Mouse (Mus musculus) kidney, embryonic 15.5 days (tissue): ENCODE measurements at regions not wholly inside any gene's neighbourhood (a gene's known extent, or its start where the extent isn't known, plus 50 kb on each side); places are given as distances from the start of the nearest gene placed in this dataset.

Experiments
- ATAC-seq: fragments of 200-750 bp; cut with Nextera tagmentation; replicated peaks from 2 replicates; pipeline ENCODE4 v1.8.0; 2017; ENCODE audit warnings: moderate TSS enrichment; ENCODE audit not compliant: low FRiP score
- H3K27ac ChIP-seq: fragments of 300-500 bp; sonication (generic); 2 replicates; pipeline ENCODE4 v1.5.1; 2015; ENCODE audit warnings: mild to moderate bottlenecking, inconsistent platforms
- H3K27me3 ChIP-seq: fragments of 300-500 bp; sonication (generic); 2 replicates; pipeline ENCODE4 v1.6.1; 2015; ENCODE audit warnings: inconsistent platforms
- H3K36me3 ChIP-seq: fragments of 300-500 bp; sonication (generic); 2 replicates; pipeline ENCODE4 v1.6.1; 2015; ENCODE audit warnings: inconsistent platforms
- H3K4me1 ChIP-seq: fragments of 300-500 bp; sonication (generic); 2 replicates; pipeline ENCODE4 v1.6.1; 2015; ENCODE audit warnings: inconsistent platforms
- H3K4me2 ChIP-seq: fragments of 300-500 bp; sonication (generic); 2 replicates; pipeline ENCODE4 v1.6.1; 2015; ENCODE audit warnings: moderate library complexity, mild to moderate bottlenecking, inconsistent platforms
- H3K4me3 ChIP-seq: fragments of 300-500 bp; sonication (generic); replicated peaks from 2 replicates; pipeline ENCODE4 v1.5.1; 2015; ENCODE audit warnings: mild to moderate bottlenecking, inconsistent platforms
- H3K9ac ChIP-seq: fragments of 300-500 bp; sonication (generic); 2 replicates; pipeline ENCODE4 v1.6.1; 2015; ENCODE audit warnings: mild to moderate bottlenecking, inconsistent platforms
- H3K9me3 ChIP-seq: fragments of 300-500 bp; sonication (generic); replicated peaks from 2 replicates; pipeline ENCODE4 v1.6.1; 2016; ENCODE audit warnings: inconsistent platforms
- WGBS: fragments of 180-500 bp; shearing (Covaris S2); methylation state at CpG from one replicate; pipeline ENCODE4 v1.1.7; 2015; ENCODE audit warnings: mixed read lengths; 5-methylcytosine and 5-hydroxymethylcytosine counted together

GRCm38 (mm10) chr12:56438384-56438783 lies 92.7 kb upstream of the Mbip start:
- Histone ChIP-seq H3K27ac (no peak overlapping the region), H3K9ac (no peak overlapping the region), H3K4me3 (no peak overlapping the region), H3K9me3 (no peaks in the 10 kb centered on the region), H3K36me3 (no peaks in the 10 kb centered on the region), H3K4me1 (no peaks in the 10 kb centered on the region), H3K27me3 (no peaks in the 10 kb centered on the region), H3K4me2 (no peak overlapping the region)
- 60% methylated on average over 3 of the region's 3 CpGs for WGBS
- ATAC-seq: no peak

DNA sequence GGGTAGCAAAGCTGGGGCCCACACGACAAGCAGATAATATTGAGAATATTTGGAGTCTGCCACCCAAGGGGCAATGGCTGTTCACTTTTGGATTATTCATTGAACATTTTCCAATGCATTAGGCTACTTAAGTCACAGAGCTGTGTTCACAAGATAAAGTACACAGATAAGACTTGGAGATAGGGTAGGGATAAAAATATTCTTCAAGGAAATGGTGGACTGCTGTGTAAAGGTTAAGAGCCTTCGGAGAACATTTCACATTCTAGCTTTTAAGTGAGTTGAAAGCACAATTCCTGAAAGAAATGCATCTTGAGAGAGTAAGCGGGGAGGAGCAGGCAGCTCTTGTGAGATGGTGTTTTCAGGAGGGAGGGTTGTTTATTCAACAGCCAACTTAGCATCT lies 92.3 kb upstream of the Mbip start:
- WGBS: 72% methylated on average over 3 of the region's 3 CpGs
- H3K9me3 ChIP-seq: no peaks in the 10 kb centered on the region
- H3K4me2 ChIP-seq: no peak overlapping the region
- no peaks in the 10 kb centered on the region for H3K36me3 ChIP-seq
- no peak overlapping the region for H3K27ac ChIP-seq
- H3K4me1 ChIP-seq: no peaks in the 10 kb centered on the region
- no peaks in the 10 kb centered on the region for H3K27me3 ChIP-seq
- H3K4me3 ChIP-seq: no peak overlapping the region
- no peak overlapping the region for H3K9ac ChIP-seq
- ATAC-seq: no peak

GRCm38 (mm10) chr12:56426681-56427246 lies 81.1 kb upstream of the Mbip start:
- no peak overlapping the region for H3K27ac ChIP-seq
- 87% methylated on average over 9 of the region's 9 CpGs for whole genome bisulfite sequencing
- no peak for ATAC-seq
- H3K4me2 ChIP-seq: no peak overlapping the region
- no peaks in the 10 kb centered on the region for H3K36me3 ChIP-seq
- H3K4me3 ChIP-seq: no peak overlapping the region
- no peaks in the 10 kb centered on the region for H3K9me3 ChIP-seq
- H3K4me1 ChIP-seq: no peaks in the 10 kb centered on the region
- no peaks in the 10 kb centered on the region for H3K27me3 ChIP-seq
- no peak overlapping the region for H3K9ac ChIP-seq

- ATAC-seq: no peak
- Histone ChIP-seq H3K27me3 (no peaks in the 10 kb centered on the region), H3K9me3 (no peaks in the 10 kb centered on the region), H3K36me3 (no peaks in the 10 kb centered on the region), H3K4me2 (no peak overlapping the region), H3K27ac (no peak overlapping the region), H3K4me3 (no peak overlapping the region), H3K9ac (no peak overlapping the region), H3K4me1 (no peaks in the 10 kb centered on the region)
- 86% methylated on average over 7 of the region's 7 CpGs for WGBS
Measured at GRCm38 (mm10) chr12:56416106-56416505, 70.4 kb upstream of the Mbip start.

- no peak overlapping the region for H3K27ac ChIP-seq
- H3K4me2 ChIP-seq: no peak overlapping the region
- 67% methylated on average over 8 of the region's 8 CpGs for WGBS
- no peak for ATAC-seq
- no peaks in the 10 kb centered on the region for H3K4me1 ChIP-seq
- H3K27me3 ChIP-seq: no peaks in the 10 kb centered on the region
- H3K36me3 ChIP-seq: no peaks in the 10 kb centered on the region
- H3K9me3 ChIP-seq: no peaks in the 10 kb centered on the region
- H3K9ac ChIP-seq: no peak overlapping the region
- H3K4me3 ChIP-seq: no peak overlapping the region
Measured at GRCm38 (mm10) chr12:56414861-56415765, 69.4 kb upstream of the Mbip start.

DNA sequence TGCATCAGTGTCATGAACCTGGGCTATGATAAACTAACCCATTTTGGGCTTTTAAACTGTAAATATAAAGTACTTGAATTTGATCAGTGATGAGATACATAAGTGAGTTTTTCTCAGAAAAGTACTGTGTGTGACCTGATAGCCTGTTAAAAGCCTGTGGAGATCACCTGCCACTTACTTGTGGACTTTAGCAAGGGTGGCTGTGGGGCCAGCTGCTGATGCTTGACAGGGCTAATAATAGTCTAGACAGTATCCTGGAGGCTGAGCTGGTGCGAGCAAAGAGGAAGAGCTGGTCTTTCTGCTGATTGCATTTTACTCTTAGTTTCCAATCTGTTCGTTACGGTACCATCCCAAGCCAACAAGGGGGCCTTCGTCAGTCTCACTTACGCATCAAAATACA lies 60.0 kb upstream of the Mbip start:
- H3K4me3 ChIP-seq: no peak overlapping the region

GRCm38 (mm10) chr12:56404833-56405232 lies 59.1 kb upstream of the Mbip start:
- Histone ChIP-seq H3K9me3 (no peaks in the 10 kb centered on the region), H3K4me1 (peaks cover 6% of the 10 kb centered on the region; the same call in 1 of the 2 replicates), H3K27ac (no peak overlapping the region), H3K27me3 (no peaks in the 10 kb centered on the region), H3K36me3 (no peaks in the 10 kb centered on the region), H3K4me2 (no peak overlapping the region), H3K9ac (no peak overlapping the region), H3K4me3 (no peak overlapping the region)
- peak; percentile 55; the same call in 1 of the 2 replicates for ATAC-seq
- WGBS: 26% methylated on average over 4 of the region's 4 CpGs

More for the DNA sequence above, 60.0 kb upstream of the Mbip start:
- no peaks in the 10 kb centered on the region for H3K9me3 ChIP-seq
- H3K9ac ChIP-seq: no peak overlapping the region
- H3K36me3 ChIP-seq: no peaks in the 10 kb centered on the region
- H3K27me3 ChIP-seq: no peaks in the 10 kb centered on the region
- ATAC-seq: no peak
- WGBS: 87% methylated on average over 5 of the region's 5 CpGs
- H3K4me1 ChIP-seq: peaks cover 6% of the 10 kb centered on the region; the same call in 1 of the 2 replicates
- no peak overlapping the region for H3K4me2 ChIP-seq
- no peak overlapping the region for H3K27ac ChIP-seq

DNA sequence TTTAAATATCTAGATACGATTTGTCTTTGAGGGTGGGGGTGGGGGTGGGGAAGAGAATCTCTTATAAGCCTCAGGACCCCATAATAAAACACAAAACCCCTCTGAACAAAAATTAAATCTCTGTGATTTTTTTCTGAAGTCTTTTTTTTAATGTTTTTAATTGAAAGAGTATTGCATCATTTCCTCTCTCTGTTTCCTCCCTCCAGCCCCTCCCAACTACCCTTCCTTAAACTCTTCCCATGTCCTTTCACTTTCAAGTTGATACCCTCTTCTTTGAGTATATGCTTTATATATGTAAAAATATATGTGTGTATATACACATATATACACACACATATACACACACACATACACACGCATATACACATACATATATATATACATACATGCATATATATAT lies 58.6 kb upstream of the Mbip start:
- no peaks in the 10 kb centered on the region for H3K9me3 ChIP-seq
- H3K4me2 ChIP-seq: no peak overlapping the region
- no peak overlapping the region for H3K27ac ChIP-seq
- no peak overlapping the region for H3K4me3 ChIP-seq
- WGBS: 82% methylated on average over 2 of the region's 2 CpGs
- H3K9ac ChIP-seq: no peak overlapping the region
- ATAC-seq: no peak
- H3K4me1 ChIP-seq: peaks cover 6% of the 10 kb centered on the region; the same call in 1 of the 2 replicates
- no peaks in the 10 kb centered on the region for H3K36me3 ChIP-seq
- no peaks in the 10 kb centered on the region for H3K27me3 ChIP-seq

DNA sequence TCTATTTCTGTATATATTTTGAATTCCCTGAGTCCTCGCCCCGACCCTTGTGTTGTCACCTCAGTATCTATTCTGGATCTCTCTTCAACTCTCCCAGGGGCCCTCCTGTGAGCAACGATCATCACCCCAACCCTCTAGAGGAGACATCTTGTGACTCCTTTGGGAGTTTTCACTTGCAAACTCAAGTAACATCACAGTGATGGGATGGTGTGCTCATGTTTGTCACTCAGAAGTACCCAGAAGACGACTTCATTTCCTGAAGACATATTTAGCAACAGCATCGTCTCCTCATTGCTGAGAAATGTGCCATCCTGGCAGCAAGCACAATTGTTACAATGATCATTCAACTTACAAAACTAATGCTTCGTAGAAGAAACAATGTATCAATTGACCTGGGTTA lies 57.9 kb upstream of the Mbip start:
- H3K4me1 ChIP-seq: peaks cover 6% of the 10 kb centered on the region; the same call in 1 of the 2 replicates
- 81% methylated on average over 6 of the region's 6 CpGs for WGBS
- no peak for ATAC-seq

DNA sequence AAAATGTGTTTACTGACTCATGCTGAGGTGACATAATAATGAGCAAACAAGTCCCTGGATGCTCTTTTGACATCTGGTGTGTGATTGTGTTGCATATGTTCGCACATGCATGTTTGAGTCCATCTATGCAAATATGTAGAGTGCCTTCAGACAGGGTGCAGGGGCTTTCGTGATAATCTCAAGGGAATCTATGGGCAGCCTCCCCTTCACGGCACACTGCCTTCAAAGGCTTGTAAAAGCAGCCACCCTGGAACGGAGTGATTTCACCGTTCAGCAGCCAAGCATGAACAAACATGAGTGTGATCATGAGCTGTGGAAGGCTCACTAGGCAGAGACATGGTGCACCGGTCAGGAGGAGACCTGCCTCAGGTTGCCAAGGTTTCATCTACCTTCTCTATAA lies 57.1 kb upstream of the Mbip start:
- Histone ChIP-seq H3K4me1 (peaks cover 6% of the 10 kb centered on the region; the same call in 1 of the 2 replicates), H3K27me3 (no peaks in the 10 kb centered on the region), H3K27ac (no peak overlapping the region), H3K9ac (no peak overlapping the region), H3K4me3 (no peak overlapping the region), H3K9me3 (no peaks in the 10 kb centered on the region), H3K4me2 (no peak overlapping the region), H3K36me3 (no peaks in the 10 kb centered on the region)
- 37% methylated on average over 6 of the region's 6 CpGs for WGBS
- peak; percentile 93 for ATAC-seq

More for the DNA sequence above, 57.9 kb upstream of the Mbip start:
- Histone ChIP-seq H3K9me3 (no peaks in the 10 kb centered on the region), H3K27me3 (no peaks in the 10 kb centered on the region), H3K4me2 (no peak overlapping the region), H3K9ac (no peak overlapping the region), H3K36me3 (no peaks in the 10 kb centered on the region), H3K4me3 (no peak overlapping the region), H3K27ac (no peak overlapping the region)

DNA sequence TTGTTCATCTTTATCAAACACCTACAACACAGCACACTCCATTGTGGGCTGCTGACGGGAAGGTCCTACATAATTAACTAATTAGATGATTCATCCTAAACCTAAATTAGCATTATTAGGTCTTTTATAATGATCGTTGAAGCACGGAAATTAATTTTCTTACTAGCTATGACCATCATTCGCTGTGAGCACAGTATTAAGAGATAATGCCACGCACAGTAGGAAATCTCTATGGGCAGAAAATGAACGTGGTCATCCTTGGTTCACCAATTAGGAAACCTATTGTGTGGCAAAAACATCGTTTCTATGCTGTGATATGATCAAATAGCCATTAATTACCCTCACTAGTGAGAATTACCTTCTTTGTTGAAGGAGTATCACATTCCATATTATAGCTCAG lies 56.4 kb upstream of the Mbip start:
- 71% methylated on average over 7 of the region's 7 CpGs for WGBS
- Histone ChIP-seq H3K36me3 (no peaks in the 10 kb centered on the region), H3K27ac (no peak overlapping the region), H3K9ac (no peak overlapping the region), H3K4me2 (no peak overlapping the region), H3K9me3 (no peaks in the 10 kb centered on the region), H3K4me1 (peaks cover 6% of the 10 kb centered on the region; the same call in 1 of the 2 replicates), H3K27me3 (no peaks in the 10 kb centered on the region), H3K4me3 (no peak overlapping the region)
- no peak for ATAC-seq
